Mouse (Mus musculus): Measurements from ENCODE around the gene Myo16. TPM values are rescaled to one million over a fixed set of nuclear protein-coding genes. Genes with fewer than 3 reads are reported as not detected.
A peak's percentile ranks its signal among the peaks of the same experiment; 100 is the strongest.

Gene Myo16
- polyA plus RNA-seq (2014; fragmentation: Nextera tagmentation; extraction: Ambion mirVana) = 0.81 TPM in 2 replicates

DNA sequence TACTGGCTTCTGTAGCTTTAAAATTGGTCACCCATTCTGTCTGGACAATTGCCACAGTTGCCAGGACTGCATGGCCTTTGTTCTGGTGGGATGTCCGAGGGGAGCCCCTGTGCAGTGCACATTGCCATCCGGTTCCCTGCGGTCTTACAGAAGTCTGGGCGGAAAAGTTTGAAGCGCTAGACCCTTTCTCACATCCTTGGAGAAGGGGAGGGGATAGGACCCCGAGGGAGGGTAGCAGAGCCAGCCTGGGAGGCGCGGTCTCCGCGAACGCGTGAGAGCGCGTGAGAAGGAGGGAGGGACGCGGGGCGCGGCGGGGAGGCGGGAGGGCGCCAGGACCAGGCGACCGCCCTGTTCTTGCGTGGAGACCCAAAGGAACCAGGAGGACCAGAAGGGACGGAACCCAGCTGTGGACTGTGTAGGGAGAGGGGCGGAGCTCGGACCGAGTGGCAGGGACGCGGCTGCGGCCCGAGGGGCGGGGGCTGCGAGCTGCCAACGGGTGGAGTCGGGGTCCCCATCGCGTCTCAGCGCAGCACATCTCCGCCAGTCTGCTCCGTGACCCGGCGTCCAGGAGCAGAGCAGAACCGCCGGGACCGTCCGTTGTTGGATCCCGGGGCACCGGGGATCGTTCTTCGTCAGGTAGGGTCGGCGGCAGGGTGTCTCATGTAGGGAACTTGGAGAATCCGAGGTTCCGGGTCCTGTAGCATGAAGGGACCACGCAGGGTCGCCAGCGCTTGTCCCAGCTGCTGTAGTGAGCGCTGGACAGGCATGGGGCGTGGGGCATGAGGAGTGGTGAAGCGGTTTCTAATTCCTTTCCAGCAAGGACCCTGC, at the start of gene Myo16:
TSS of gene Myo16 (plus strand) at position 301 of the 828 bp plus-strand sequence.
- Histone ChIP-seq H3K4me1 (ENCODE audit: control insufficient read depth, insufficient read depth, low read length) (no peaks in the 10 kb centered on the region), H3K36me3 (replicated peaks; ENCODE audit: control insufficient read depth, insufficient read depth, low read depth, low read length) (no peaks in the 10 kb centered on the region), H3K4me3 (ENCODE audit: low read depth, low read length) (peak within 1 kb of the TSS; percentile 59), H3K9ac (replicated peaks; ENCODE audit: low read length) (peak within 1 kb of the TSS; percentile 61), H3K27me3 (ENCODE audit: control insufficient read depth, insufficient read depth, low read length) (peaks cover 10% of the 10 kb centered on the region), H3K4me2 (ENCODE audit: low read depth, low read length) (peak within 1 kb of the TSS; percentile 83), H3K9me3 (replicated peaks; ENCODE audit: control insufficient read depth, low read length) (no peaks in the 10 kb centered on the region; the same call in 1 of the 2 replicates), H3K27ac (replicated peaks; ENCODE audit: low read depth, low read length) (no peak within 1 kb of the TSS)
- peak; percentile 63 for DNase-seq (ENCODE audit: low spot score)
- WGBS = under 1% methylated on average over 60 of the region's 61 CpGs
- ATAC-seq (replicated peaks; ENCODE audit: insufficient number of reproducible peaks, low FRiP score, low TSS enrichment, low read depth) = peak; percentile 88

DNA sequence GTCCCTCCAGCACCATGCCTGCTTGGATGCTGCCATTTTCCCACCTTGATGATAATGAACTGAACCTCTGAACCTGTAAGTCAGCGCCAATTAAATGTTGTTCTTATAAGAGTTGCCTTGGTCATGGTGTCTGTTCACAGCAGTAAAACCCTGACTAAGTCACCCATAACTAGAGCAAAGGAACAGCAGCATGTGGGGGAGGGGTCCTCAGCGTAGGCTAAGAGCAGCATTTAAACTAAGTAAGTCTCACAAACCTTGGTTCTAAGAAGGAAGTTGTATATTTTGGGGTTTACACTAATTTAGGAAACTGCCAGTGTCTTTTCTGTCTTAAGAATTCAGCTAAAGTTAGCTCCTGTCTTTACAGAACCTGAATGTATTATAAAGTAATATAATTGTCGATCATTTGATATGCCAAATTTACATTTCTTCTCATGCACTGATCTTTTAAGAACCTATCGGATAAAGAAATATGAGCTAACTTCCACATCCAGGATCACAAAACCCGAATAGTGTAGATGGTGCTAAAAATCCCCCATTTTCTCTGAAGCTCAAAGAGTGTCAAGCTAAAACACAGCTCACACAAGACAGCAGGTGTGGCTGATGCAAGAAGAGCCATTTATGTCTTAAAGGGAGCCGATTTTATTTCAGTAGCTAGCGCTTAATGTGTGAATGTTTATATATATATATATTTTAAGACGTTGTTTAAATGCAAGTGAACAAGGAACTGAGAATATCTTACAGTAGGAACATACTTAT, 45.0 kb upstream of the Myo16 start:
- no peaks in the 10 kb centered on the region for H3K4me1 ChIP-seq (ENCODE audit: control insufficient read depth, insufficient read depth, low read length)
- H3K9ac ChIP-seq (replicated peaks; ENCODE audit: low read length) = no peak overlapping the region
- no peak overlapping the region for H3K4me2 ChIP-seq (ENCODE audit: low read depth, low read length)
- ATAC-seq (replicated peaks; ENCODE audit: insufficient number of reproducible peaks, low FRiP score, low TSS enrichment, low read depth) (no peak), DNase-seq (ENCODE audit: low spot score) (no peak)
- no peak overlapping the region for H3K27ac ChIP-seq (replicated peaks; ENCODE audit: low read depth, low read length)
- no peaks in the 10 kb centered on the region for H3K27me3 ChIP-seq (ENCODE audit: control insufficient read depth, insufficient read depth, low read length)
- no peaks in the 10 kb centered on the region for H3K9me3 ChIP-seq (replicated peaks; ENCODE audit: control insufficient read depth, low read length)
- 86% methylated on average over 8 of the region's 8 CpGs for WGBS
- no peaks in the 10 kb centered on the region for H3K36me3 ChIP-seq (replicated peaks; ENCODE audit: control insufficient read depth, insufficient read depth, low read depth, low read length)
- H3K4me3 ChIP-seq (ENCODE audit: low read depth, low read length) = no peak overlapping the region

DNA sequence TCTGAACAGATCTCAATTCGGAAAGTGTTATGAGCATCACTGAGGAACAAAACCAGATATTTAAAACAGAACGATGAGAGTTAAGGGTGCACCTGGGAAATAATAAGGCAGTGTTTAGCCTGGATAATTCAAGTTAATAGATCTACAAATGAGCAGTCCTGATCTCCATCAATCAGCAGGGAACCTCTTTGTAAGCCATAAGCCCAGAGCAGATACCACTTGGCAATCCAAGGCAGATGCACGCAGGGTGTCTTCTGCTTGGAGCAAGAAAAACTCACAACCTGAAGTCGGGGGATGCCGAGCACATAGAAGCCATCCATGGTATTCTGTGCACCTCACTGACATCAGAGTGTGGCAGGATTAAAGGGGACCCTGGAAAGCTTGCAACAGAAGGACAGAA, 31.0 kb upstream of the Myo16 start:
- Histone ChIP-seq H3K9ac (replicated peaks; ENCODE audit: low read length) (no peak overlapping the region), H3K36me3 (replicated peaks; ENCODE audit: control insufficient read depth, insufficient read depth, low read depth, low read length) (no peaks in the 10 kb centered on the region), H3K4me2 (ENCODE audit: low read depth, low read length) (no peak overlapping the region), H3K4me1 (ENCODE audit: control insufficient read depth, insufficient read depth, low read length) (no peaks in the 10 kb centered on the region), H3K27me3 (ENCODE audit: control insufficient read depth, insufficient read depth, low read length) (no peaks in the 10 kb centered on the region), H3K27ac (replicated peaks; ENCODE audit: low read depth, low read length) (no peak overlapping the region), H3K9me3 (replicated peaks; ENCODE audit: control insufficient read depth, low read length) (no peaks in the 10 kb centered on the region), H3K4me3 (ENCODE audit: low read depth, low read length) (no peak overlapping the region)
- ATAC-seq (replicated peaks; ENCODE audit: insufficient number of reproducible peaks, low FRiP score, low TSS enrichment, low read depth) (no peak), DNase-seq (ENCODE audit: low spot score) (no peak)
- WGBS = 83% methylated on average over 5 of the region's 5 CpGs

DNA sequence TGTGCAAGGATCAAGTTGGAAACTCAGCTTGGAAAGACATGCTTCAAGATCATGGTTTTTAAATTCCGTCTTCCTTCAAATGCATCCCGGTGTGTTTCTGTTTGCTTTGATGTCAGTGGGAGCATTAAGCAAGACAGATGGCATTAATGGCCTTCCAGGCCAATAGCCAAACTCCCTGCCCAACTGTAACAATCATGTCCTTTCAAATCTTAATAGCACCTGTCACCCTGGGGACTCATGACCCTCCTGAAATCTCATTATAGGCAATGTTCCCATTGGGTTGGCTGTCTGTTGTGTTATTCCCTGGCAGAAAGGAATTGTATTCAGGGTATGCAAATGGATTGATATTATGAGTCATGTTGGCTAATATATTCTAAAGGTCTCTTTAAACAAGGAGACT, 30.3 kb upstream of the Myo16 start:
- ATAC-seq (replicated peaks; ENCODE audit: insufficient number of reproducible peaks, low FRiP score, low TSS enrichment, low read depth) = no peak
- no peak for DNase-seq (ENCODE audit: low spot score)
- H3K27me3 ChIP-seq (ENCODE audit: control insufficient read depth, insufficient read depth, low read length) = no peaks in the 10 kb centered on the region
- no peak overlapping the region for H3K4me2 ChIP-seq (ENCODE audit: low read depth, low read length)
- WGBS = 86% methylated on average over 2 of the region's 2 CpGs
- no peak overlapping the region for H3K27ac ChIP-seq (replicated peaks; ENCODE audit: low read depth, low read length)
- H3K9me3 ChIP-seq (replicated peaks; ENCODE audit: control insufficient read depth, low read length) = no peaks in the 10 kb centered on the region
- H3K4me3 ChIP-seq (ENCODE audit: low read depth, low read length) = no peak overlapping the region
- no peaks in the 10 kb centered on the region for H3K4me1 ChIP-seq (ENCODE audit: control insufficient read depth, insufficient read depth, low read length)
- H3K9ac ChIP-seq (replicated peaks; ENCODE audit: low read length) = no peak overlapping the region
- no peaks in the 10 kb centered on the region for H3K36me3 ChIP-seq (replicated peaks; ENCODE audit: control insufficient read depth, insufficient read depth, low read depth, low read length)

DNA sequence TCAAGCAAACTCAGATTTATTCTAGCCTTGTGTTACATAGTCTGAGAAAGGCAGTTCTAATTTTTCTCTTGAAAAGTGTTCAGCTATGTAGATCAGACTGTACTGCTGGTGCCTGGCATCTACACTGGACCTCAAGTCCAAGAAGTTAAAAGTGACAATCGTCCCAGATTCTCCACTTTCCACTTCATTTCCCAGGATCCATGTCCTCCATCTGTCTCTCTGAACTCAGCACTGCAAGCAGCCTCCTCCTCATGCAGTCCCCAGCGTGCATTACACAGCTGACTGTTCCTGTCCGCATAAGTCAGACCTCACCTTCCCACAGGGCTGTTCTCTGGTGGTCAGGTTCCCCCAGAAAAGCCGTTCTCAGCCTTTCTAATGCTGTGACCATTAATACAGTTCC, 28.0 kb upstream of the Myo16 start:
- no peak for DNase-seq (ENCODE audit: low spot score)
- no peaks in the 10 kb centered on the region for H3K36me3 ChIP-seq (replicated peaks; ENCODE audit: control insufficient read depth, insufficient read depth, low read depth, low read length)
- no peak overlapping the region for H3K27ac ChIP-seq (replicated peaks; ENCODE audit: low read depth, low read length)
- no peak for ATAC-seq (replicated peaks; ENCODE audit: insufficient number of reproducible peaks, low FRiP score, low TSS enrichment, low read depth)
- H3K9ac ChIP-seq (replicated peaks; ENCODE audit: low read length) = no peak overlapping the region
- H3K27me3 ChIP-seq (ENCODE audit: control insufficient read depth, insufficient read depth, low read length) = no peaks in the 10 kb centered on the region
- H3K9me3 ChIP-seq (replicated peaks; ENCODE audit: control insufficient read depth, low read length) = no peaks in the 10 kb centered on the region
- 81% methylated on average over 4 of the region's 4 CpGs for WGBS
- no peak overlapping the region for H3K4me3 ChIP-seq (ENCODE audit: low read depth, low read length)
- H3K4me2 ChIP-seq (ENCODE audit: low read depth, low read length) = no peak overlapping the region
- no peaks in the 10 kb centered on the region for H3K4me1 ChIP-seq (ENCODE audit: control insufficient read depth, insufficient read depth, low read length)

DNA sequence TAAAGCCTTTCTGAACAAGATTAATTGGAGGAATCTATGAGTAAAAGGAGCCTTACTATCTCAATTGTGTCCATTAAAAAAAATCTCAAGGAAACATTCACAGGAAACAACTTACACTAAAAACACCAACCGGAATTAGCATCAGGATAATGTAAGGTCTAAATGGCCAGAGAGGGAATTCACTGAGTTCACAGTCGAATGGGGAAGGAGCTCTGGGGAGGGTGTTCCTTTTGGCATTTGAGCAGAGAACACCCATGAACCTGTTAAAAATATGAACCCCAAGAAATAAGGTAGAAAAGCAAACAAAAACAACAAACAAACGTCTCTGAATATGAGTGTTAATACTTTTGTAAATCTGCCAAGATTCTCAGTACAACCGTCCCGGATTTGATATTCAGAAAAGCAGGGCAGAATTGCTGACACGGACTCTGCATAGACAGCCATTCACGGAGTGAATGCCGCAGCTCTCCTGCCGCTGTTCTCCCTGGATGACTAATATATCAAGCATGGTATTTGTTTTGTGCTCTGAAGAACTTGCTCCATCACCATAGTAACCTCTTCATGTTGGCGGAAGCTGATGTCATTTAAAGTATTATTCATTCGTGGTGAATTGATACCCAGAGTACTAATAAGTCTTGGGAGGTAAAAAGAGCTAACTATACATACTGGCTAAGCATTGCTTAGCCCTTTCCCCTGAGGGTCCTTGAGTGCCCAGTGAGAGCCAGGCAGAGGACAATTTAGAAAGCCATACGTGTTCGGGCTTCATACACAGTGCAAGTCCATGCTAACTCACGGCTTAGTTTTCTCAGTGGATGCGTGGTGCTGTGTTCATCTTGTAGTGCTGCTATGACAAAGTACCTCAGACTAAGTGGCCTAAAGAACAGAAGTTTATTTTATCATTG, 22.9 kb upstream of the Myo16 start:
- no peak overlapping the region for H3K4me3 ChIP-seq (ENCODE audit: low read depth, low read length)
- ATAC-seq (replicated peaks; ENCODE audit: insufficient number of reproducible peaks, low FRiP score, low TSS enrichment, low read depth) (no peak), DNase-seq (ENCODE audit: low spot score) (no peak)
- WGBS = 79% methylated on average over 15 of the region's 15 CpGs
- H3K27ac ChIP-seq (replicated peaks; ENCODE audit: low read depth, low read length) = no peak overlapping the region
- H3K4me1 ChIP-seq (ENCODE audit: control insufficient read depth, insufficient read depth, low read length) = no peaks in the 10 kb centered on the region
- no peaks in the 10 kb centered on the region for H3K36me3 ChIP-seq (replicated peaks; ENCODE audit: control insufficient read depth, insufficient read depth, low read depth, low read length)
- no peak overlapping the region for H3K4me2 ChIP-seq (ENCODE audit: low read depth, low read length)
- no peaks in the 10 kb centered on the region for H3K9me3 ChIP-seq (replicated peaks; ENCODE audit: control insufficient read depth, low read length)
- H3K27me3 ChIP-seq (ENCODE audit: control insufficient read depth, insufficient read depth, low read length) = no peaks in the 10 kb centered on the region
- H3K9ac ChIP-seq (replicated peaks; ENCODE audit: low read length) = no peak overlapping the region

DNA sequence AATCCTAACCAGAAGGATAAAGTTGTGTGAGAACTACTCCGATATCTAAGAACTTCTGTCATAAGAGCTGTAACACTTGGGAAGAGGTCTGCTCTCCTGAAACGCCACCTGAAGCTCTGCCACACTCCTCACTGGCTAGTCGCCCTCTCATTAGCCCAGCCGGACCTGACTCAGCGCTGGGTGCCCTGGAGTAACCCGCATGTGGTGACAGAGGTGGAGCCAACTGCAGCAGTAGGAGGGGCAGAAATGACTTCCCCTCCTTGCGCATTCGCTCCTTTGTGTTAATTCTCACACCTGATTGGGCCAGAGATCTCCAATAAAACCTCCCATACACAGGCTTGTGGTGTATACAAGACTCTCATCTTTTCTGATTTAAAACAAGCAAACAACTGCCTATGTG, 14.2 kb upstream of the Myo16 start:
- Histone ChIP-seq H3K27ac (replicated peaks; ENCODE audit: low read depth, low read length) (no peak overlapping the region), H3K27me3 (ENCODE audit: control insufficient read depth, insufficient read depth, low read length) (no peaks in the 10 kb centered on the region), H3K9ac (replicated peaks; ENCODE audit: low read length) (no peak overlapping the region), H3K4me2 (ENCODE audit: low read depth, low read length) (no peak overlapping the region), H3K36me3 (replicated peaks; ENCODE audit: control insufficient read depth, insufficient read depth, low read depth, low read length) (no peaks in the 10 kb centered on the region), H3K9me3 (replicated peaks; ENCODE audit: control insufficient read depth, low read length) (no peaks in the 10 kb centered on the region), H3K4me3 (ENCODE audit: low read depth, low read length) (no peak overlapping the region), H3K4me1 (ENCODE audit: control insufficient read depth, insufficient read depth, low read length) (no peaks in the 10 kb centered on the region)
- ATAC-seq (replicated peaks; ENCODE audit: insufficient number of reproducible peaks, low FRiP score, low TSS enrichment, low read depth) (no peak), DNase-seq (ENCODE audit: low spot score) (no peak)
- WGBS = 34% methylated on average over 8 of the region's 8 CpGs

Data from embryonic facial prominence, embryonic 11.5 days (tissue).